Mouse (Mus musculus) embryonic fibroblast, embryonic 13.5 days (primary cell): ENCODE measurements around the gene Vmn1r54. TPM values are rescaled to one million over a fixed set of nuclear protein-coding genes. Genes with fewer than 3 reads are reported as not detected.

ENCODE experiments used
- H3K27ac ChIP-seq: 2 replicates; pipeline ENCODE4 v1.5.1; 2012; ENCODE audit warnings: low read length, control low read depth, inconsistent platforms; ENCODE audit not compliant: insufficient read depth
- H3K4me1 ChIP-seq: 2 replicates; pipeline ENCODE4 v1.6.1; 2011; ENCODE audit warnings: low read length; ENCODE audit not compliant: control insufficient read depth, insufficient read depth
- H3K4me3 ChIP-seq: 2 replicates; pipeline ENCODE4 v1.5.1; 2011; ENCODE audit warnings: mild to moderate bottlenecking, control low read depth, low read length; ENCODE audit not compliant: insufficient read depth
- CTCF ChIP-seq: IDR thresholded peaks from 2 replicates; pipeline ENCODE4 v1.5.1; 2011; ENCODE audit warnings: mild to moderate bottlenecking, control low read depth, low read length, moderate library complexity, borderline replicate concordance; ENCODE audit not compliant: insufficient read depth
- POLR2A ChIP-seq: IDR thresholded peaks from 2 replicates; pipeline ENCODE4 v1.6.1; 2011; ENCODE audit warnings: low read depth, mild to moderate bottlenecking, control low read depth, low read length, moderate library complexity
- polyA plus RNA-seq: library from polyadenylated mRNA; stranded (reverse); fragments of >200 nt; gene quantifications from 2 replicates; pipeline ENCODE4 v1.2.4, GENCODE M21; 2011; ENCODE audit warnings: low read depth; ENCODE audit not compliant: missing spikeins, insufficient read length

Gene Vmn1r54
- polyA plus RNA-seq, 1 experiment: not detected

DNA sequence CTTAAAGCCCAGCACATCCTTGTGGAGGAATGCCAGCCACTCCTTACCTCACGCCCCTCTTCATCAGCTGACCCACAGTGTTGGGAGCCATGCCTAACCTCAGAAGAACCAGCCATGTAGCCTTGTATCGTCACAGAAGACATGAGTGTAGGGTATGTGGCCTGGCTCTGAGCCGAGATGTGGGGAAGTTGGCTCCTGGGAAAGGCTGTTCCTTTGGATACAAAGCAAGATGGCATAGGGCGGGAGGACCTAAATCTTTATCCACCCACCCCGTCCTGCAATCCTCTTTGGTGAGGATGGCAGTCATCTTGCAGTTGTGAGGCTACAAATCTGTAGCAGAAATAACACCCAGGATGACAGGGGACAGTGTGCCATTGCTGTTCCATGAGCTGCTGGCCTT, 69.9 kb downstream of the Vmn1r54 start:
- Histone ChIP-seq H3K4me1 (no peaks in the 10 kb centered on the region), H3K27ac (no peak overlapping the region), H3K4me3 (no peak overlapping the region)
- TF ChIP-seq CTCF: no peak
- TF ChIP-seq POLR2A: no peak

DNA sequence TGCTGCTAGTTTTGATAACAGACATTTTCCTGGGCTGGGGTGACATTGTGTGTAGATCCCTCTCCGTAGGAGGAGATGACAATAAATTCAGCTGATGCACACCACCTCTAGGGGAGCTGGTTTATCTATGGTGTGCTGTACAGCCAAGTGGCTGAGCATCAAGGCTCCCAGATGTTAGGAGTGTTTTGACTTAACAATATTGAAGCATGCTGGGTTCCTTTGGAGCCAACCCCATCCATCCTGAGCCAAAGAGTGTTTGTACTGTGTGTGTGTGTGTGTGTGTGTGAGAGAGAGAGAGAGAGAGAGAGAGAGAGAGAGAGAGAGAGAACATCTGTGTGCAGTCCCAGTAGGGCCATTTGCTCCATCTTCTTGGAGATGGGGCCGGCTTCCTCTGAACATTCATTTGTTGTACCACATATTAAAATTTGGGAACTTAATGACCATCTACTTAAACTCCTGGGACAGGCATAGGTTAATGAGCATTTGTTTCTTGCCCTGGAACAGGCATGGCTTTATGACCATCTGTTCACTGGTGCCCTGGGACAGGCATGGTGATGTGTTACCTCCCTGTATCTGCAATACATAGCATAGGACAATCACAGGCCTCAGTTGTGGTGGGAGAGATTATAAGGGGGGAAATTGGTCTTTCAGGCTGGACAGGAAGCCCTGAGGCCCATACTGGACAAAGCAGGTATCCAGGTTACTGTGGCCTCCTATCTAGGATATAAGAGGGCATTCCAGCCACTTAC, 71.6 kb downstream of the Vmn1r54 start:
- TF ChIP-seq POLR2A: no peak
- Histone ChIP-seq H3K27ac (no peak overlapping the region), H3K4me3 (no peak overlapping the region), H3K4me1 (no peaks in the 10 kb centered on the region)

GRCm38 (mm10) chr6:90319019-90319418, 72.9 kb downstream of the Vmn1r54 start:
- Histone ChIP-seq H3K27ac (no peak overlapping the region), H3K4me3 (no peak overlapping the region), H3K4me1 (no peaks in the 10 kb centered on the region)
- no peak for TF ChIP-seq CTCF

- Histone ChIP-seq H3K4me1 (no peaks in the 10 kb centered on the region), H3K4me3 (no peak overlapping the region), H3K27ac (no peak overlapping the region)
- TF ChIP-seq POLR2A: no peak
- TF ChIP-seq CTCF: no peak
Observed at GRCm38 (mm10) chr6:90319475-90320191, 73.5 kb downstream of the Vmn1r54 start.

- Histone ChIP-seq H3K27ac (no peak overlapping the region), H3K4me3 (no peak overlapping the region), H3K4me1 (no peaks in the 10 kb centered on the region)
- TF ChIP-seq CTCF: no peak
- no peak for TF ChIP-seq POLR2A
Observed at GRCm38 (mm10) chr6:90320429-90320828, 74.3 kb downstream of the Vmn1r54 start.

Other genes with a start within 250 kb of the Vmn1r54 start
- gene Vmn1r47, start 230.2 kb upstream of the Vmn1r54 start, polyA plus RNA-seq: not detected in 2 replicates
- gene Vmn1r48, start 209.5 kb upstream of the Vmn1r54 start, polyA plus RNA-seq: not detected in 2 replicates
- gene Vmn1r49, start 167.8 kb upstream of the Vmn1r54 start, polyA plus RNA-seq: not detected in 2 replicates
- gene Vmn1r50, start 144.9 kb upstream of the Vmn1r54 start, polyA plus RNA-seq: not detected in 2 replicates
- gene Vmn1r51, start 123.7 kb upstream of the Vmn1r54 start, polyA plus RNA-seq: not detected in 2 replicates
- gene Vmn1r52, start 71.5 kb upstream of the Vmn1r54 start, polyA plus RNA-seq: not detected in 2 replicates
- gene V1ra8, start 43.5 kb upstream of the Vmn1r54 start, polyA plus RNA-seq: not detected in 2 replicates
- gene Vmn1r53, start 21.9 kb upstream of the Vmn1r54 start, polyA plus RNA-seq: not detected in 2 replicates
- gene BC048671, start 54.9 kb downstream of the Vmn1r54 start, polyA plus RNA-seq: not detected in 2 replicates
- gene Chst13, start 78.9 kb downstream of the Vmn1r54 start, polyA plus RNA-seq: not detected in 2 replicates
- gene Uroc1, start 87.0 kb downstream of the Vmn1r54 start, polyA plus RNA-seq: not detected in 2 replicates
- 14.2 and 14.7 TPM in 2 replicates for gene Zxdc, start 123.2 kb downstream of the Vmn1r54 start, polyA plus RNA-seq
- 0.95 and 3.1 TPM in 2 replicates for gene Cfap100, start 182.5 kb downstream of the Vmn1r54 start, polyA plus RNA-seq
- 1.1 and 1.8 TPM in 2 replicates for gene Klf15, start 216.3 kb downstream of the Vmn1r54 start, polyA plus RNA-seq
- 3.1 and 4.0 TPM in 2 replicates for gene Aldh1l1, start 240.1 kb downstream of the Vmn1r54 start, polyA plus RNA-seq